Mouse (Mus musculus): ENCODE data around the gene Slc39a3. TPM values are rescaled to one million over a fixed set of nuclear protein-coding genes. Genes with fewer than 3 reads are reported as not detected.
A peak's percentile ranks its signal among the peaks of the same experiment; 100 is the strongest.

Slc39a3 gene
- polyA plus RNA-seq, 1 experiment from 2014 or later = 18.2 TPM

- Histone ChIP-seq H3K9me3 (replicated peaks; ENCODE audit: control insufficient read depth, low read length) (no peaks in the 10 kb centered on the region), H3K27me3 (ENCODE audit: control insufficient read depth, insufficient read depth, low read length) (peaks cover 17% of the 10 kb centered on the region), H3K4me2 (ENCODE audit: low read depth, low read length) (no peak overlapping the region), H3K4me3 (replicated peaks; ENCODE audit: low read length) (no peak overlapping the region), H3K27ac (ENCODE audit: low read length) (no peak overlapping the region), H3K4me1 (ENCODE audit: control insufficient read depth, insufficient read depth, low read length) (no peaks in the 10 kb centered on the region), H3K9ac (ENCODE audit: low read length) (no peak overlapping the region), H3K36me3 (ENCODE audit: control insufficient read depth, insufficient read depth, low read length) (no peaks in the 10 kb centered on the region)
- 65% methylated on average over 6 of the region's 6 CpGs for WGBS
- ATAC-seq (ENCODE audit: insufficient read depth, low FRiP score) = no peak
Observed at GRCm38 (mm10) chr10:81019687-81020086, 17.5 kb downstream of the Slc39a3 start.

- Histone ChIP-seq H3K4me3 (replicated peaks; ENCODE audit: low read length) (no peak overlapping the region), H3K9ac (ENCODE audit: low read length) (no peak overlapping the region), H3K36me3 (ENCODE audit: control insufficient read depth, insufficient read depth, low read length) (no peaks in the 10 kb centered on the region), H3K9me3 (replicated peaks; ENCODE audit: control insufficient read depth, low read length) (no peaks in the 10 kb centered on the region), H3K27me3 (ENCODE audit: control insufficient read depth, insufficient read depth, low read length) (peaks cover 11% of the 10 kb centered on the region), H3K27ac (ENCODE audit: low read length) (no peak overlapping the region), H3K4me2 (ENCODE audit: low read depth, low read length) (no peak overlapping the region), H3K4me1 (ENCODE audit: control insufficient read depth, insufficient read depth, low read length) (no peaks in the 10 kb centered on the region)
- no peak for ATAC-seq (ENCODE audit: insufficient read depth, low FRiP score)
- WGBS = 42% methylated on average over 10 of the region's 10 CpGs
Observed at GRCm38 (mm10) chr10:81018326-81018725, 18.9 kb downstream of the Slc39a3 start.

- Histone ChIP-seq H3K4me1 (ENCODE audit: control insufficient read depth, insufficient read depth, low read length) (no peaks in the 10 kb centered on the region), H3K27ac (ENCODE audit: low read length) (no peak overlapping the region), H3K4me2 (ENCODE audit: low read depth, low read length) (no peak overlapping the region), H3K9me3 (replicated peaks; ENCODE audit: control insufficient read depth, low read length) (no peaks in the 10 kb centered on the region), H3K36me3 (ENCODE audit: control insufficient read depth, insufficient read depth, low read length) (no peaks in the 10 kb centered on the region), H3K27me3 (ENCODE audit: control insufficient read depth, insufficient read depth, low read length) (no peaks in the 10 kb centered on the region), H3K9ac (ENCODE audit: low read length) (no peak overlapping the region), H3K4me3 (replicated peaks; ENCODE audit: low read length) (no peak overlapping the region)
- no peak for ATAC-seq (ENCODE audit: insufficient read depth, low FRiP score)
- 4% methylated on average over 7 of the region's 7 CpGs for WGBS
Observed at GRCm38 (mm10) chr10:81016645-81017044, 20.6 kb downstream of the Slc39a3 start.

GRCm38 (mm10) chr10:81015666-81016065, 21.6 kb downstream of the Slc39a3 start:
- Histone ChIP-seq H3K27ac (ENCODE audit: low read length) (no peak overlapping the region), H3K9me3 (replicated peaks; ENCODE audit: control insufficient read depth, low read length) (no peaks in the 10 kb centered on the region), H3K9ac (ENCODE audit: low read length) (no peak overlapping the region), H3K36me3 (ENCODE audit: control insufficient read depth, insufficient read depth, low read length) (no peaks in the 10 kb centered on the region), H3K27me3 (ENCODE audit: control insufficient read depth, insufficient read depth, low read length) (no peaks in the 10 kb centered on the region), H3K4me3 (replicated peaks; ENCODE audit: low read length) (no peak overlapping the region), H3K4me2 (ENCODE audit: low read depth, low read length) (no peak overlapping the region), H3K4me1 (ENCODE audit: control insufficient read depth, insufficient read depth, low read length) (no peaks in the 10 kb centered on the region)
- ATAC-seq (ENCODE audit: insufficient read depth, low FRiP score) = no peak
- WGBS = 84% methylated on average over 2 of the region's 2 CpGs

GRCm38 (mm10) chr10:81014393-81015384, 22.5 kb downstream of the Slc39a3 start, which contains the start of gene Gng7:
Gng7 (minus strand) TSS chr10:81014945.
- Histone ChIP-seq H3K27ac (ENCODE audit: low read length) (no peak within 1 kb of the TSS), H3K36me3 (ENCODE audit: control insufficient read depth, insufficient read depth, low read length) (no peaks in the 10 kb centered on the region), H3K9ac (ENCODE audit: low read length) (peak within 1 kb of the TSS; percentile 70), H3K27me3 (ENCODE audit: control insufficient read depth, insufficient read depth, low read length) (no peaks in the 10 kb centered on the region), H3K4me3 (replicated peaks; ENCODE audit: low read length) (peak within 1 kb of the TSS; percentile 48), H3K4me2 (ENCODE audit: low read depth, low read length) (peak within 1 kb of the TSS; percentile 66), H3K9me3 (replicated peaks; ENCODE audit: control insufficient read depth, low read length) (no peaks in the 10 kb centered on the region), H3K4me1 (ENCODE audit: control insufficient read depth, insufficient read depth, low read length) (no peaks in the 10 kb centered on the region)
- WGBS = 9% methylated on average over 31 of the region's 31 CpGs
- ATAC-seq (ENCODE audit: insufficient read depth, low FRiP score) = peak; percentile 98

- Histone ChIP-seq H3K9me3 (replicated peaks; ENCODE audit: control insufficient read depth, low read length) (no peaks in the 10 kb centered on the region), H3K4me1 (ENCODE audit: control insufficient read depth, insufficient read depth, low read length) (no peaks in the 10 kb centered on the region), H3K4me2 (ENCODE audit: low read depth, low read length) (no peak overlapping the region), H3K4me3 (replicated peaks; ENCODE audit: low read length) (no peak overlapping the region), H3K36me3 (ENCODE audit: control insufficient read depth, insufficient read depth, low read length) (no peaks in the 10 kb centered on the region), H3K27me3 (ENCODE audit: control insufficient read depth, insufficient read depth, low read length) (no peaks in the 10 kb centered on the region), H3K9ac (ENCODE audit: low read length) (no peak overlapping the region), H3K27ac (ENCODE audit: low read length) (no peak overlapping the region)
- no peak for ATAC-seq (ENCODE audit: insufficient read depth, low FRiP score)
- 66% methylated on average over 6 of the region's 6 CpGs for WGBS
Observed at GRCm38 (mm10) chr10:81010851-81011250, 26.4 kb downstream of the Slc39a3 start.

- H3K27ac ChIP-seq (ENCODE audit: low read length) = no peak overlapping the region
- no peak overlapping the region for H3K4me3 ChIP-seq (replicated peaks; ENCODE audit: low read length)
- H3K4me1 ChIP-seq (ENCODE audit: control insufficient read depth, insufficient read depth, low read length) = no peaks in the 10 kb centered on the region
- peak; percentile 42; the same call in 1 of the 2 replicates for ATAC-seq (ENCODE audit: insufficient read depth, low FRiP score)
- no peak overlapping the region for H3K9ac ChIP-seq (ENCODE audit: low read length)
- H3K27me3 ChIP-seq (ENCODE audit: control insufficient read depth, insufficient read depth, low read length) = no peaks in the 10 kb centered on the region
- H3K9me3 ChIP-seq (replicated peaks; ENCODE audit: control insufficient read depth, low read length) = no peaks in the 10 kb centered on the region
- H3K36me3 ChIP-seq (ENCODE audit: control insufficient read depth, insufficient read depth, low read length) = no peaks in the 10 kb centered on the region
- 28% methylated on average over 7 of the region's 7 CpGs for WGBS
- no peak overlapping the region for H3K4me2 ChIP-seq (ENCODE audit: low read depth, low read length)
Observed at GRCm38 (mm10) chr10:81007240-81007639, 30.0 kb downstream of the Slc39a3 start.

- Histone ChIP-seq H3K4me2 (ENCODE audit: low read depth, low read length) (no peak overlapping the region), H3K4me3 (replicated peaks; ENCODE audit: low read length) (no peak overlapping the region), H3K27me3 (ENCODE audit: control insufficient read depth, insufficient read depth, low read length) (no peaks in the 10 kb centered on the region), H3K4me1 (ENCODE audit: control insufficient read depth, insufficient read depth, low read length) (no peaks in the 10 kb centered on the region), H3K9ac (ENCODE audit: low read length) (no peak overlapping the region), H3K36me3 (ENCODE audit: control insufficient read depth, insufficient read depth, low read length) (no peaks in the 10 kb centered on the region), H3K9me3 (replicated peaks; ENCODE audit: control insufficient read depth, low read length) (no peaks in the 10 kb centered on the region), H3K27ac (ENCODE audit: low read length) (no peak overlapping the region)
- 90% methylated on average over 7 of the region's 7 CpGs for WGBS
- ATAC-seq (ENCODE audit: insufficient read depth, low FRiP score) = no peak
Observed at GRCm38 (mm10) chr10:81006005-81006677, 31.1 kb downstream of the Slc39a3 start.

- no peaks in the 10 kb centered on the region; the same call in 1 of the 2 replicates for H3K27me3 ChIP-seq (ENCODE audit: control insufficient read depth, insufficient read depth, low read length)
- H3K4me1 ChIP-seq (ENCODE audit: control insufficient read depth, insufficient read depth, low read length) = peaks cover 4% of the 10 kb centered on the region; the same call in 1 of the 2 replicates
- WGBS = 53% methylated on average over 10 of the region's 10 CpGs
- H3K4me3 ChIP-seq (replicated peaks; ENCODE audit: low read length) = no peak overlapping the region
- H3K27ac ChIP-seq (ENCODE audit: low read length) = no peak overlapping the region
- no peak overlapping the region for H3K9ac ChIP-seq (ENCODE audit: low read length)
- no peak for ATAC-seq (ENCODE audit: insufficient read depth, low FRiP score)
- H3K36me3 ChIP-seq (ENCODE audit: control insufficient read depth, insufficient read depth, low read length) = no peaks in the 10 kb centered on the region
- no peak overlapping the region for H3K4me2 ChIP-seq (ENCODE audit: low read depth, low read length)
- H3K9me3 ChIP-seq (replicated peaks; ENCODE audit: control insufficient read depth, low read length) = no peaks in the 10 kb centered on the region
Observed at GRCm38 (mm10) chr10:81001161-81001560, 36.1 kb downstream of the Slc39a3 start.

Measured in stomach, embryonic 16.5 days (tissue).